Mouse (Mus musculus) stomach, embryonic 15.5 days (tissue): ENCODE data around the gene Bmp5. TPM values are rescaled to one million over a fixed set of nuclear protein-coding genes. Genes with fewer than 3 reads are reported as not detected.

Source experiments
- ATAC-seq: fragments of 200-750 bp; cut with Nextera tagmentation; 2 replicates; pipeline ENCODE4 v1.8.0; 2017; ENCODE audit warnings: low read depth, moderate number of reproducible peaks, moderate TSS enrichment; ENCODE audit not compliant: insufficient read depth, low FRiP score
- H3K27ac ChIP-seq: fragments of 300-500 bp; sonication (generic); 2 replicates; pipeline ENCODE4 v1.5.1; 2015; ENCODE audit warnings: mild to moderate bottlenecking, inconsistent platforms
- H3K27me3 ChIP-seq: fragments of 300-500 bp; sonication (generic); replicated peaks from 2 replicates; pipeline ENCODE4 v1.6.1; 2015; ENCODE audit warnings: inconsistent platforms
- H3K36me3 ChIP-seq: fragments of 300-500 bp; sonication (generic); 2 replicates; pipeline ENCODE4 v1.6.1; 2015; ENCODE audit warnings: inconsistent platforms
- H3K4me1 ChIP-seq: fragments of 300-500 bp; sonication (generic); 2 replicates; pipeline ENCODE4 v1.6.1; 2015; ENCODE audit warnings: inconsistent platforms
- H3K4me2 ChIP-seq: fragments of 300-500 bp; sonication (generic); 2 replicates; pipeline ENCODE4 v1.6.1; 2015; ENCODE audit warnings: mild to moderate bottlenecking, inconsistent platforms
- H3K4me3 ChIP-seq: fragments of 300-500 bp; sonication (generic); replicated peaks from 2 replicates; pipeline ENCODE4 v1.5.1; 2015; ENCODE audit warnings: inconsistent platforms
- H3K9ac ChIP-seq: fragments of 300-500 bp; sonication (generic); 2 replicates; pipeline ENCODE4 v1.6.1; 2015; ENCODE audit warnings: inconsistent platforms
- H3K9me3 ChIP-seq: fragments of 300-500 bp; sonication (generic); 2 replicates; pipeline ENCODE4 v1.6.1; 2016; ENCODE audit warnings: inconsistent platforms
- WGBS: fragments of 180-500 bp; shearing (Covaris S2); methylation state at CpG from one replicate; pipeline ENCODE4 v1.1.7; 2015; 5-methylcytosine and 5-hydroxymethylcytosine counted together
- polyA plus RNA-seq: library from polyadenylated mRNA; unstranded; fragments of >200 nt; fragmentation: Nextera tagmentation; extraction: Ambion mirVana; gene quantifications from 2 replicates; pipeline ENCODE4 v1.2.1, GENCODE M21; 2015

Gene Bmp5
- polyA plus RNA-seq, 1 experiment from 2014 or later = 5.9 TPM

- Histone ChIP-seq H3K4me2 (no peak overlapping the region), H3K27ac (no peak overlapping the region), H3K4me1 (no peaks in the 10 kb centered on the region), H3K9me3 (no peaks in the 10 kb centered on the region), H3K27me3 (no peaks in the 10 kb centered on the region), H3K4me3 (no peak overlapping the region), H3K9ac (no peak overlapping the region), H3K36me3 (no peaks in the 10 kb centered on the region)
- no peak for ATAC-seq
- WGBS = 54% methylated on average over 5 of the region's 5 CpGs
These were observed 75.6 kb downstream of the Bmp5 start for GRCm38 (mm10) chr9:75850670-75851228.

GRCm38 (mm10) chr9:75858161-75858560 lies 83.0 kb downstream of the Bmp5 start:
- H3K9ac ChIP-seq = no peak overlapping the region
- H3K4me3 ChIP-seq = no peak overlapping the region
- no peak overlapping the region for H3K27ac ChIP-seq
- WGBS = 75% methylated on average over 3 of the region's 3 CpGs
- no peaks in the 10 kb centered on the region for H3K36me3 ChIP-seq
- H3K4me2 ChIP-seq = no peak overlapping the region
- H3K9me3 ChIP-seq = no peaks in the 10 kb centered on the region
- H3K27me3 ChIP-seq = no peaks in the 10 kb centered on the region
- no peak for ATAC-seq
- no peaks in the 10 kb centered on the region for H3K4me1 ChIP-seq

- H3K4me2 ChIP-seq = no peak overlapping the region
- no peaks in the 10 kb centered on the region for H3K27me3 ChIP-seq
- H3K9me3 ChIP-seq = no peaks in the 10 kb centered on the region
- H3K36me3 ChIP-seq = no peaks in the 10 kb centered on the region
- H3K4me3 ChIP-seq = no peak overlapping the region
- H3K9ac ChIP-seq = no peak overlapping the region
- no peak overlapping the region for H3K27ac ChIP-seq
- ATAC-seq = no peak
- H3K4me1 ChIP-seq = no peaks in the 10 kb centered on the region
- 81% methylated on average over 2 of the region's 2 CpGs for WGBS
These were observed 83.8 kb downstream of the Bmp5 start for GRCm38 (mm10) chr9:75858939-75859338.

- Histone ChIP-seq H3K36me3 (no peaks in the 10 kb centered on the region), H3K4me3 (no peak overlapping the region), H3K4me1 (no peaks in the 10 kb centered on the region), H3K9ac (no peak overlapping the region), H3K9me3 (no peaks in the 10 kb centered on the region), H3K27ac (no peak overlapping the region), H3K4me2 (no peak overlapping the region), H3K27me3 (no peaks in the 10 kb centered on the region)
- WGBS = 54% methylated on average over 7 of the region's 7 CpGs
- ATAC-seq = no peak
These were observed 95.4 kb downstream of the Bmp5 start for GRCm38 (mm10) chr9:75870332-75871177.

GRCm38 (mm10) chr9:75876333-75876732 lies 101.2 kb downstream of the Bmp5 start:
- H3K27ac ChIP-seq = no peak overlapping the region
- no peak overlapping the region for H3K4me2 ChIP-seq
- H3K9ac ChIP-seq = no peak overlapping the region
- H3K4me3 ChIP-seq = no peak overlapping the region
- WGBS = 19% methylated on average over 2 of the region's 2 CpGs
- no peaks in the 10 kb centered on the region for H3K27me3 ChIP-seq
- no peaks in the 10 kb centered on the region for H3K9me3 ChIP-seq
- no peaks in the 10 kb centered on the region for H3K4me1 ChIP-seq
- no peak for ATAC-seq
- no peaks in the 10 kb centered on the region for H3K36me3 ChIP-seq

- Histone ChIP-seq H3K4me1 (no peaks in the 10 kb centered on the region), H3K9ac (no peak overlapping the region), H3K4me2 (no peak overlapping the region), H3K36me3 (no peaks in the 10 kb centered on the region), H3K27me3 (no peaks in the 10 kb centered on the region), H3K9me3 (no peaks in the 10 kb centered on the region), H3K4me3 (no peak overlapping the region), H3K27ac (no peak overlapping the region)
- WGBS = 91% methylated on average over 4 of the region's 4 CpGs
- ATAC-seq = no peak
These were observed 108.5 kb downstream of the Bmp5 start for GRCm38 (mm10) chr9:75883481-75884190.

GRCm38 (mm10) chr9:75886801-75887544 lies 111.8 kb downstream of the Bmp5 start:
- WGBS = 87% methylated on average over 7 of the region's 7 CpGs

GRCm38 (mm10) chr9:75896918-75897317 lies 121.8 kb downstream of the Bmp5 start:
- Histone ChIP-seq H3K4me1 (no peaks in the 10 kb centered on the region), H3K4me2 (no peak overlapping the region), H3K4me3 (no peak overlapping the region), H3K9ac (no peak overlapping the region), H3K27me3 (no peaks in the 10 kb centered on the region), H3K27ac (no peak overlapping the region), H3K36me3 (no peaks in the 10 kb centered on the region), H3K9me3 (no peaks in the 10 kb centered on the region)
- ATAC-seq = no peak
- 79% methylated on average over 8 of the region's 8 CpGs for WGBS

More at GRCm38 (mm10) chr9:75886801-75887544, 111.8 kb downstream of the Bmp5 start:
- Histone ChIP-seq H3K4me1 (no peaks in the 10 kb centered on the region), H3K27me3 (no peaks in the 10 kb centered on the region), H3K36me3 (no peaks in the 10 kb centered on the region), H3K27ac (no peak overlapping the region), H3K4me2 (no peak overlapping the region), H3K4me3 (no peak overlapping the region), H3K9me3 (no peaks in the 10 kb centered on the region), H3K9ac (no peak overlapping the region)
- ATAC-seq = no peak

GRCm38 (mm10) chr9:75898022-75898421 lies 122.9 kb downstream of the Bmp5 start:
- no peak overlapping the region for H3K27ac ChIP-seq
- no peak overlapping the region for H3K4me2 ChIP-seq
- no peaks in the 10 kb centered on the region for H3K27me3 ChIP-seq
- WGBS = 77% methylated on average over 4 of the region's 4 CpGs
- no peaks in the 10 kb centered on the region for H3K9me3 ChIP-seq
- H3K36me3 ChIP-seq = no peaks in the 10 kb centered on the region
- H3K4me3 ChIP-seq = no peak overlapping the region
- ATAC-seq = no peak
- no peaks in the 10 kb centered on the region for H3K4me1 ChIP-seq
- no peak overlapping the region for H3K9ac ChIP-seq

- Histone ChIP-seq H3K4me2 (peak overlapping the region; percentile 17; the same call in 1 of the 2 replicates), H3K27me3 (no peaks in the 10 kb centered on the region), H3K4me3 (no peak overlapping the region), H3K27ac (no peak overlapping the region), H3K9ac (no peak overlapping the region), H3K36me3 (no peaks in the 10 kb centered on the region), H3K9me3 (no peaks in the 10 kb centered on the region), H3K4me1 (no peaks in the 10 kb centered on the region)
- WGBS = 41% methylated on average over 9 of the region's 9 CpGs
- ATAC-seq = no peak
These were observed 126.1 kb downstream of the Bmp5 start for GRCm38 (mm10) chr9:75901219-75901618.

- Histone ChIP-seq H3K27ac (no peak overlapping the region), H3K9me3 (no peaks in the 10 kb centered on the region), H3K4me3 (no peak overlapping the region), H3K4me2 (no peak overlapping the region), H3K36me3 (no peaks in the 10 kb centered on the region), H3K9ac (no peak overlapping the region), H3K27me3 (no peaks in the 10 kb centered on the region), H3K4me1 (no peaks in the 10 kb centered on the region)
- ATAC-seq = no peak
- 57% methylated on average over 2 of the region's 2 CpGs for WGBS
These were observed 130.3 kb downstream of the Bmp5 start for GRCm38 (mm10) chr9:75905497-75905896.
